Mouse (Mus musculus) kidney, adult 2 months (tissue): ENCODE measurements around the gene Kcna3. TPM values are rescaled to one million over a fixed set of nuclear protein-coding genes. Genes with fewer than 3 reads are reported as not detected.

ENCODE experiments used
- DNase-seq: peaks from one replicate; pipeline ENCODE4 v3.0.0; 2021
- H3K27ac ChIP-seq: fragments of 200-500 bp; 2 replicates; pipeline ENCODE4 v1.5.1; 2012; ENCODE audit warnings: low read depth, low read length, control low read depth, inconsistent platforms; ENCODE audit not compliant: insufficient read depth
- H3K27me3 ChIP-seq: fragments of 200-500 bp; replicated peaks from 2 replicates; pipeline ENCODE4 v1.6.1; 2012; ENCODE audit warnings: mild to moderate bottlenecking, moderate library complexity, low read length, inconsistent platforms; ENCODE audit not compliant: control insufficient read depth, insufficient read depth
- H3K36me3 ChIP-seq: fragments of 200-500 bp; 2 replicates; pipeline ENCODE4 v1.6.1; 2012; ENCODE audit warnings: mild to moderate bottlenecking, moderate library complexity, low read length, inconsistent platforms; ENCODE audit not compliant: control insufficient read depth, insufficient read depth
- H3K4me1 ChIP-seq: fragments of 200-500 bp; 2 replicates; pipeline ENCODE4 v1.6.1; 2011; ENCODE audit warnings: low read length; ENCODE audit not compliant: control insufficient read depth, insufficient read depth
- H3K4me3 ChIP-seq: fragments of 200-500 bp; 2 replicates; pipeline ENCODE4 v1.5.1; 2011; ENCODE audit warnings: mild to moderate bottlenecking, low read depth, low read length, control low read depth; ENCODE audit not compliant: insufficient read depth
- CTCF ChIP-seq: fragments of 200-500 bp; conservative IDR thresholded peaks from 2 replicates; pipeline ENCODE4 v1.5.1; 2011; ENCODE audit warnings: low read depth, mild to moderate bottlenecking, control low read depth, low read length, moderate library complexity, mixed read lengths; ENCODE audit not compliant: insufficient read depth, insufficient read length
- POLR2A ChIP-seq: fragments of 200-500 bp; IDR thresholded peaks from one replicate; pipeline ENCODE4 v1.6.1; 2011; ENCODE audit warnings: low read depth, low read length, control low read depth
- WGBS: fragments of 180-500 bp; shearing (Covaris S2); methylation state at CpG from one replicate; pipeline ENCODE4 v1.1.7; 2018; 5-methylcytosine and 5-hydroxymethylcytosine counted together
- polyA plus RNA-seq: library from polyadenylated mRNA; depleted of rRNA; stranded (reverse); fragments of >200 nt; gene quantifications from 2 replicates; pipeline ENCODE4 v1.2.3, GENCODE M21; 2012

The Kcna3 gene
- polyA plus RNA-seq, 1 experiment = 1.1 TPM

DNA sequence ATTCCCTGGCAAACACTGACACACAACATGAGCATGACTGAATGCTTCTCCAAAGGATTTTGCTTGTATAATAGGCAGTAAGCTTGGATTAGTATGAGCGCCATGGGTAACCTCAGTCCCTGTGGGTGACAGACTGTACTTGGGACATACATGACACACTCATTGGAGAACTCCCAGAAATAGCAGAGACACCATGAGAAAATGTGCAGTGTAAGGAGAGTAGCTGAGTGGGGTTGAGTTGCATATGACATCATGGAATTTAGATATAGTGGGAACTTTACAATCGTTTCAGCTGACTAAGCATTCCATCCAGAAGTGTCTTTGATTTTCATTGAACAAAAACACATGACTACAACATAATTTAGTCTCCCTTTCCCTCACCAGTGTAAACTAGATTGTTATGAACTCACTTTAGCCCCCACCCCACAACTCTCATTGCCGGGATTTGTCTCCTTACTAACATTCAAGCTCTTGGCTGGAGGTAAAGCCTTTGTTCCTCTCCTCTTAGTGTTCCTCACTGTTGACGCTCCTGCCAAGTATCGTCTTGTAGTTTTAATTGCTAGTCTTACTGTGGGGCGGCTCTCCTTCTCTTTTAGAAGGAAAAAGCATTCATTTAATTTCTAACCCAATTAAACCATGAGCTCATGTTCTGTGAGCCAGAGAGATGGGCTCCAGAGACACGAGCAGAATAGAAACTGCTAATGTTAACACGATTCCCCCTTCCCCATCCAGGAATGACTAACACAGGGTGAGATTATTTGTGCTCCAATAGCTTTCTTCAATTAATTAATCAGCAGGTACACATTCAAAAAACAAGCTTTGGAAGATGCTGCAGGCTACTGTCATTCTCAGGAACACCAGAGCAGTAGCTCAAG, 33.5 kb upstream of the Kcna3 start:
- TF ChIP-seq POLR2A (no peak), CTCF (no peak)
- Histone ChIP-seq H3K36me3 (no peaks in the 10 kb centered on the region), H3K27me3 (no peaks in the 10 kb centered on the region), H3K27ac (no peak overlapping the region), H3K4me3 (no peak overlapping the region), H3K4me1 (no peaks in the 10 kb centered on the region)
- no peak for DNase-seq
- WGBS = 71% methylated on average over 8 of the region's 8 CpGs

- 73% methylated on average over 4 of the region's 4 CpGs for WGBS
- no peak overlapping the region for H3K27ac ChIP-seq
- H3K4me1 ChIP-seq = no peaks in the 10 kb centered on the region
- no peaks in the 10 kb centered on the region for H3K27me3 ChIP-seq
- no peak overlapping the region for H3K4me3 ChIP-seq
- DNase-seq = no peak
- TF ChIP-seq CTCF (no peak), POLR2A (no peak)
- no peaks in the 10 kb centered on the region for H3K36me3 ChIP-seq
Observed at GRCm38 (mm10) chr3:107009329-107010076, 26.5 kb upstream of the Kcna3 start.

- H3K4me1 ChIP-seq = no peaks in the 10 kb centered on the region
- TF ChIP-seq CTCF (no peak), POLR2A (no peak)
Observed at GRCm38 (mm10) chr3:107018286-107018685, 17.7 kb upstream of the Kcna3 start.

GRCm38 (mm10) chr3:107031547-107031946, 4.4 kb upstream of the Kcna3 start:
- H3K27me3 ChIP-seq = 0 out of 2 replicates have a peak, but pooled peaks cover 1% of the 10 kb centered on the region
- no peaks in the 10 kb centered on the region for H3K36me3 ChIP-seq
- no peak overlapping the region for H3K27ac ChIP-seq
- TF ChIP-seq CTCF (no peak), POLR2A (no peak)
- 46% methylated on average over 4 of the region's 4 CpGs for WGBS
- no peak for DNase-seq
- H3K4me1 ChIP-seq = no peaks in the 10 kb centered on the region
- H3K4me3 ChIP-seq = no peak overlapping the region

More at GRCm38 (mm10) chr3:107018286-107018685, 17.7 kb upstream of the Kcna3 start:
- no peaks in the 10 kb centered on the region for H3K36me3 ChIP-seq
- 74% methylated on average over 2 of the region's 2 CpGs for WGBS
- H3K27ac ChIP-seq = no peak overlapping the region
- no peak for DNase-seq
- H3K27me3 ChIP-seq = no peaks in the 10 kb centered on the region
- H3K4me3 ChIP-seq = no peak overlapping the region

DNA sequence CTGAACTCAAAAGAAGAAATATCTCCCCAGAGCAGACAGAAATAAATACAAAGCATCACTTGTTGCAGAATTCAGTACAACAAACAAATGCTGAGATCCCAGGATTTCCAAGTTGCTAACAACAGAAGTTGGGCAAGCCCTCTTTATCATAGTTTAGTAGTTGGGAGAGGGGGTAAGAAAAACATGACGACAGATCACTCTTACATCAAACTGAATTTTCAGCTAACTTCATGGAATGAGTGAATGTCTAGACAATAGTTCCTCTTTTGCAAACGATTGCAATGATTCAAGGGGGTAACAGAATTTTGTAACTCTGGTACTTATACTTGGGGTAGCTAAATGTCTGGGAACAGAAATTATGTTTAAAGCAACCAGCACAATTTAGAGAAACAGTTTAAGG, 1.2 kb upstream of the Kcna3 start:
- no peaks in the 10 kb centered on the region for H3K4me1 ChIP-seq
- H3K27ac ChIP-seq = no peak overlapping the region
- TF ChIP-seq POLR2A = no peak
- TF ChIP-seq CTCF = no peak
- H3K27me3 ChIP-seq = 0 out of 2 replicates have a peak, but pooled peaks cover 1% of the 10 kb centered on the region
- WGBS = 81% methylated on average over 2 of the region's 2 CpGs
- no peak overlapping the region for H3K4me3 ChIP-seq
- no peaks in the 10 kb centered on the region for H3K36me3 ChIP-seq
- no peak for DNase-seq

DNA sequence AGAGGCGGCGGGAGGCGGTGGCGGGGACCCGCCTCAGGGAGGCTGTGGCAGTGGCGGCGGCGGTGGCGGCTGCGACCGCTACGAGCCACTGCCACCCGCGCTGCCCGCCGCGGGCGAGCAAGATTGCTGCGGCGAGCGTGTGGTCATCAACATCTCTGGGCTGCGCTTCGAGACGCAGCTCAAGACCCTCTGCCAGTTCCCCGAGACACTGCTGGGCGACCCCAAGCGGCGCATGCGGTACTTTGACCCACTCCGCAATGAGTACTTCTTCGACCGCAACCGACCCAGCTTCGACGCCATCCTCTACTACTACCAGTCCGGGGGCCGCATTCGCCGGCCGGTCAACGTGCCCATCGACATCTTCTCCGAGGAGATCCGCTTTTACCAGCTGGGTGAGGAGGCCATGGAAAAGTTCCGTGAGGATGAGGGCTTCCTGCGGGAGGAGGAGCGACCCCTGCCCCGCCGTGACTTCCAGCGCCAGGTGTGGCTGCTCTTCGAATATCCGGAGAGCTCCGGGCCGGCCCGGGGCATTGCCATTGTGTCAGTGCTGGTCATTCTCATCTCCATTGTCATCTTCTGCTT, 580 bp downstream of the Kcna3 start:
- Histone ChIP-seq H3K4me1 (no peaks in the 10 kb centered on the region), H3K27me3 (0 out of 2 replicates have a peak, but pooled peaks cover 1% of the 10 kb centered on the region), H3K36me3 (no peaks in the 10 kb centered on the region), H3K4me3 (peak overlapping the region; percentile 52), H3K27ac (no peak overlapping the region)
- under 1% methylated on average over 55 of the region's 55 CpGs for WGBS
- TF ChIP-seq POLR2A (no peak), CTCF (no peak)
- no peak for DNase-seq

- WGBS = 50% methylated on average over 12 of the region's 12 CpGs
Observed at GRCm38 (mm10) chr3:107037105-107037504, 1.1 kb downstream of the Kcna3 start.

More at GRCm38 (mm10) chr3:107037105-107037504, 1.1 kb downstream of the Kcna3 start:
- no peak for DNase-seq
- no peak overlapping the region for H3K27ac ChIP-seq
- H3K36me3 ChIP-seq = no peaks in the 10 kb centered on the region
- 0 out of 2 replicates have a peak, but pooled peaks cover 1% of the 10 kb centered on the region for H3K27me3 ChIP-seq
- no peak overlapping the region for H3K4me3 ChIP-seq
- TF ChIP-seq POLR2A (no peak), CTCF (no peak)
- no peaks in the 10 kb centered on the region for H3K4me1 ChIP-seq
